Mouse (Mus musculus): Measurements from ENCODE around the gene Gm49721. TPM values are rescaled to one million over a fixed set of nuclear protein-coding genes. Genes with fewer than 3 reads are reported as not detected.
"Not testable (repeated sequence)": the region's sequence is repeated elsewhere in the genome, so short reads cannot be mapped to it uniquely, and the experiment has no call there.

The Gm49721 gene
- polyA plus RNA-seq, 2 experiments: 0.11 to 0.39 TPM

GRCm38 (mm10) chr17:7014190-7014589, 35.5 kb downstream of the Gm49721 start:
- H3K27ac ChIP-seq (replicated peaks; ENCODE audit: low read depth, low read length); H3K4me1 ChIP-seq (ENCODE audit: control insufficient read depth, insufficient read depth, low read length); H3K4me3 ChIP-seq (replicated peaks; ENCODE audit: low read length); H3K9ac ChIP-seq (ENCODE audit: low read depth, low read length, severe bottlenecking); ATAC-seq (ENCODE audit: low FRiP score, low read depth); H3K27me3 ChIP-seq (ENCODE audit: control insufficient read depth, insufficient read depth, low read length); H3K9me3 ChIP-seq (ENCODE audit: control insufficient read depth, low read length); H3K36me3 ChIP-seq (ENCODE audit: control insufficient read depth, insufficient read depth, low read length); H3K4me2 ChIP-seq (replicated peaks; ENCODE audit: low read depth, low read length, severe bottlenecking); DNase-seq (ENCODE audit: low spot score): not testable (repeated sequence)
- no CpG with 5 or more reads among the region's 1 CpGs for WGBS

GRCm38 (mm10) chr17:7025257-7025656, 46.6 kb downstream of the Gm49721 start, which contains the start of gene Gm1604a:
Gm1604a (plus strand) TSS chr17:7025568.
- H3K4me2 ChIP-seq (replicated peaks; ENCODE audit: low read depth, low read length, severe bottlenecking); H3K27me3 ChIP-seq (ENCODE audit: control insufficient read depth, insufficient read depth, low read length); H3K4me1 ChIP-seq (ENCODE audit: control insufficient read depth, insufficient read depth, low read length); H3K4me3 ChIP-seq (replicated peaks; ENCODE audit: low read length); H3K9ac ChIP-seq (ENCODE audit: low read depth, low read length, severe bottlenecking); H3K36me3 ChIP-seq (ENCODE audit: control insufficient read depth, insufficient read depth, low read length); ATAC-seq (ENCODE audit: low FRiP score, low read depth); DNase-seq (ENCODE audit: low spot score); H3K27ac ChIP-seq (replicated peaks; ENCODE audit: low read depth, low read length); H3K9me3 ChIP-seq (ENCODE audit: control insufficient read depth, low read length): not testable (repeated sequence)
- WGBS: 16% methylated on average over 4 of the region's 14 CpGs

DNA sequence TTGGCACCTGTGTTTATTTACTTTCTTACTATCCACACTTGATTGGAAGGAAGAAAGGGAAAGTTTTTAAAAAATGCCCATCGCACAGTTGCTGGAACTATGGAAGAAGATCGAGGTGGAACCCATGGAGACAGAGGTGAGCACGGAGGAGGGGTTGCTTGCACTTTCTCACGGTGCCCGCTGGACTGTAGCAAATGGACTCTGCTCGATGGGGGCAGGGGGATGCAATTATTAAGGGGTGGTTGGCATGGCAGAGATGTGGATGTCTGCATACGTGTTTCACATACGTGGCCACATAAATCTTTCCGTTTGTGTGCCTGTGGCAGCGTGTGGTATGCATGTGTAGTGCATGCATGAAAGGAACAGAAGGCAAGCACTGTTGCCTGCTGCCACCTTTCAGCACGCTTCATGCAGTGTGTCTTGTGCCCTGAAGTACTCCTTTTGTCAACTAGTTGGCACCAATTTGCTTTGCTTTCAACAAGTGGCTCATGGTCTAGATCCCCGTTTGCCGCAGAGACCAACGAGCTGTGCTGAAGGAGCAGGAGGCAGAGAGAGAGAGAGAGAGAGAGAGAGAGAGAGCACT, 47.2 kb downstream of the Gm49721 start:
- 69% methylated on average over 3 of the region's 14 CpGs for WGBS

GRCm38 (mm10) chr17:7030204-7030603, 51.5 kb downstream of the Gm49721 start:
- not testable (repeated sequence) for H3K27ac ChIP-seq (replicated peaks; ENCODE audit: low read depth, low read length); H3K27me3 ChIP-seq (ENCODE audit: control insufficient read depth, insufficient read depth, low read length); H3K4me1 ChIP-seq (ENCODE audit: control insufficient read depth, insufficient read depth, low read length); H3K4me2 ChIP-seq (replicated peaks; ENCODE audit: low read depth, low read length, severe bottlenecking); ATAC-seq (ENCODE audit: low FRiP score, low read depth); DNase-seq (ENCODE audit: low spot score); H3K9ac ChIP-seq (ENCODE audit: low read depth, low read length, severe bottlenecking); H3K4me3 ChIP-seq (replicated peaks; ENCODE audit: low read length); H3K36me3 ChIP-seq (ENCODE audit: control insufficient read depth, insufficient read depth, low read length); H3K9me3 ChIP-seq (ENCODE audit: control insufficient read depth, low read length)
- WGBS: 73% methylated on average over 4 of the region's 7 CpGs

More for the DNA sequence above, 47.2 kb downstream of the Gm49721 start:
- not testable (repeated sequence) for H3K36me3 ChIP-seq (ENCODE audit: control insufficient read depth, insufficient read depth, low read length); DNase-seq (ENCODE audit: low spot score); H3K4me2 ChIP-seq (replicated peaks; ENCODE audit: low read depth, low read length, severe bottlenecking); H3K4me3 ChIP-seq (replicated peaks; ENCODE audit: low read length); H3K27ac ChIP-seq (replicated peaks; ENCODE audit: low read depth, low read length); ATAC-seq (ENCODE audit: low FRiP score, low read depth); H3K9ac ChIP-seq (ENCODE audit: low read depth, low read length, severe bottlenecking); H3K4me1 ChIP-seq (ENCODE audit: control insufficient read depth, insufficient read depth, low read length); H3K27me3 ChIP-seq (ENCODE audit: control insufficient read depth, insufficient read depth, low read length); H3K9me3 ChIP-seq (ENCODE audit: control insufficient read depth, low read length)

- H3K9me3 ChIP-seq (ENCODE audit: control insufficient read depth, low read length); H3K27ac ChIP-seq (replicated peaks; ENCODE audit: low read depth, low read length); DNase-seq (ENCODE audit: low spot score); ATAC-seq (ENCODE audit: low FRiP score, low read depth); H3K36me3 ChIP-seq (ENCODE audit: control insufficient read depth, insufficient read depth, low read length); H3K4me2 ChIP-seq (replicated peaks; ENCODE audit: low read depth, low read length, severe bottlenecking); H3K4me3 ChIP-seq (replicated peaks; ENCODE audit: low read length); H3K27me3 ChIP-seq (ENCODE audit: control insufficient read depth, insufficient read depth, low read length); H3K4me1 ChIP-seq (ENCODE audit: control insufficient read depth, insufficient read depth, low read length); H3K9ac ChIP-seq (ENCODE audit: low read depth, low read length, severe bottlenecking): not testable (repeated sequence)
- 54% methylated on average over 3 of the region's 6 CpGs for WGBS
These were observed 52.0 kb downstream of the Gm49721 start for GRCm38 (mm10) chr17:7030622-7031174.

- H3K36me3 ChIP-seq (ENCODE audit: control insufficient read depth, insufficient read depth, low read length); H3K4me1 ChIP-seq (ENCODE audit: control insufficient read depth, insufficient read depth, low read length); H3K27ac ChIP-seq (replicated peaks; ENCODE audit: low read depth, low read length); ATAC-seq (ENCODE audit: low FRiP score, low read depth); DNase-seq (ENCODE audit: low spot score); H3K27me3 ChIP-seq (ENCODE audit: control insufficient read depth, insufficient read depth, low read length); H3K9me3 ChIP-seq (ENCODE audit: control insufficient read depth, low read length); H3K9ac ChIP-seq (ENCODE audit: low read depth, low read length, severe bottlenecking); H3K4me3 ChIP-seq (replicated peaks; ENCODE audit: low read length); H3K4me2 ChIP-seq (replicated peaks; ENCODE audit: low read depth, low read length, severe bottlenecking): not testable (repeated sequence)
- 54% methylated on average over 2 of the region's 17 CpGs for WGBS
These were observed 54.8 kb downstream of the Gm49721 start for GRCm38 (mm10) chr17:7033192-7034166.

GRCm38 (mm10) chr17:7068997-7069539, 90.4 kb downstream of the Gm49721 start:
- H3K36me3 ChIP-seq (ENCODE audit: control insufficient read depth, insufficient read depth, low read length); H3K27ac ChIP-seq (replicated peaks; ENCODE audit: low read depth, low read length); H3K9ac ChIP-seq (ENCODE audit: low read depth, low read length, severe bottlenecking); H3K4me3 ChIP-seq (replicated peaks; ENCODE audit: low read length); H3K27me3 ChIP-seq (ENCODE audit: control insufficient read depth, insufficient read depth, low read length); ATAC-seq (ENCODE audit: low FRiP score, low read depth); DNase-seq (ENCODE audit: low spot score); H3K9me3 ChIP-seq (ENCODE audit: control insufficient read depth, low read length); H3K4me2 ChIP-seq (replicated peaks; ENCODE audit: low read depth, low read length, severe bottlenecking); H3K4me1 ChIP-seq (ENCODE audit: control insufficient read depth, insufficient read depth, low read length): not testable (repeated sequence)
- WGBS: 72% methylated on average over 2 of the region's 4 CpGs

Data from limb, embryonic 14.5 days (tissue).